Mouse (Mus musculus): ENCODE measurements around the gene Add2.

- TF ChIP-seq GATA1 (IDR thresholded peaks at IDR 0.05; ENCODE audit: borderline replicate concordance, low read length): no peak
- no peak for TF ChIP-seq FLI1 (IDR thresholded peaks at IDR 0.05; ENCODE audit: low read length)
Observed at GRCm38 (mm10) chr6:86004271-86005148, 24.0 kb upstream of the Add2 start.
